Mouse (Mus musculus): ENCODE data around the gene Olfr266. TPM values are rescaled to one million over a fixed set of nuclear protein-coding genes. Genes with fewer than 3 reads are reported as not detected.

The Olfr266 gene
- polyA plus RNA-seq (2015; fragmentation: Nextera tagmentation; extraction: Ambion mirVana), result not detected in 2 replicates

DNA sequence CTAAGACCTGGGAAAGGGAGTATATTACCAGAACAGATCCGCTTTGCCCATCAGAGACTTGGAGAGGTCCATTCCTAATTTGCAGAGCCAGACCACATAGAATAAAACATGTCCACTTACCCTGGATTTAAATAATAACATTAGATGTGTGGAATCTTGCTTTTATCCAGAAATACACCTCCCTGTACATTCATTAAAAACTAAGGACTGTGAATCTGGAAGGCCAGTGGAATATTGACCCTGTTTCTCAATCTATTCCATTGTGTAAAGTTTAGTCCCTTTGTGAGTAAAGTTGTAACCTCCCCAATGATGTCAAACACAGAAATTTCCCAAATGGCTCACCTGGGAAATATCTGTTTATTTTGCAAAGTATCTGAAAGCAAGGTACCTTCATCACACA is at the start of gene Olfr266:
Gene Olfr266, minus strand, starts transcription at position 101 of the 400 bp plus-strand sequence.
- WGBS, result 80% methylated on average over 1 of the region's 1 CpGs
- Histone ChIP-seq H3K4me3 (no peak within 1 kb of the TSS), H3K4me1 (no peaks in the 10 kb centered on the region), H3K36me3 (no peaks in the 10 kb centered on the region), H3K4me2 (no peak within 1 kb of the TSS), H3K9ac (no peak within 1 kb of the TSS), H3K27ac (no peak within 1 kb of the TSS), H3K27me3 (no peaks in the 10 kb centered on the region), H3K9me3 (no peaks in the 10 kb centered on the region)
- no peak for ATAC-seq (ENCODE audit: borderline replicate concordance, extremely low read depth, low FRiP score, low TSS enrichment)

DNA sequence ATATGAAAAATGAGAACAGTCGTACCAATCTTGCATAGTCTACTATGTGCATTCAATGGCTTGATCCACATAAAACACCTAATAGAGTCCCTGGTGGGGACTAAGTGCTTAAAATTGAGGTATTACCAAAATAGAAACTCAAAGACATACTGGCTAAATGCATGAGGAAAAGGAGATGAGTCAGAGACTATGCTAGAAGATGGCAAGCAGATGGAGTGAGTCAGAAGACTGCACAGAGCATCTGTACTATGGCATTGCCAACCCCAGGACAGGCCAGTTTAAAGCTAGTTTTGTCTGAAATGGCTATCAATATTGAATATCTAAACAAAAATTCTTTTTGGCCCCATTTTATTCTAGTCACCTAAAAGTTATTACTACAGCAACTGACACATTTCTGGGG is 49.5 kb upstream of the Olfr266 start:
- no peaks in the 10 kb centered on the region for H3K36me3 ChIP-seq
- H3K9ac ChIP-seq, result no peak overlapping the region
- no peak overlapping the region for H3K4me2 ChIP-seq
- no peak for ATAC-seq (ENCODE audit: borderline replicate concordance, extremely low read depth, low FRiP score, low TSS enrichment)
- H3K27me3 ChIP-seq, result no peaks in the 10 kb centered on the region
- 90% methylated on average over 1 of the region's 1 CpGs for WGBS
- no peak overlapping the region for H3K27ac ChIP-seq
- no peaks in the 10 kb centered on the region for H3K9me3 ChIP-seq
- H3K4me3 ChIP-seq, result no peak overlapping the region
- no peaks in the 10 kb centered on the region for H3K4me1 ChIP-seq

DNA sequence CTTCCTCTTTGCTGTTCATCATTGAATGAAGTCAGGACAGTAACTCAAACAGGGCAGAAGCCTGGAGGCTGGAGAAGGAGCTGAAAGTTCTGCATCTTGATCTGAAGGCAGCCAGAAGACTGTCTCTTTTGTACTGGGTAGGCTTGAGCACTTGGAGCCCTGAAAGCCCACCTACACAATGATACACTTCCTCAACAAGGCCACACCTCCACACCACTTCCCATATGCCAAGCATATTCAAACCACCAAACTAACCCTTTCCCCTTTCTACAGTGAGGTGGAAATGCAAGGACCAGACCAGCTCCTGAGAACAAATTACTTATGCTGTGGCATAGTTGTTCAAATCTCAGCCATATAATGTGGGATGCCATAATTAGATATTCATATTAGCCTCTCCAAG is 46.8 kb upstream of the Olfr266 start:
- no peak overlapping the region for H3K4me3 ChIP-seq
- H3K4me1 ChIP-seq, result no peaks in the 10 kb centered on the region
- no peaks in the 10 kb centered on the region for H3K9me3 ChIP-seq
- no peaks in the 10 kb centered on the region for H3K27me3 ChIP-seq
- no peak overlapping the region for H3K4me2 ChIP-seq
- no peak for ATAC-seq (ENCODE audit: borderline replicate concordance, extremely low read depth, low FRiP score, low TSS enrichment)
- H3K9ac ChIP-seq, result no peak overlapping the region
- no peak overlapping the region for H3K27ac ChIP-seq
- H3K36me3 ChIP-seq, result no peaks in the 10 kb centered on the region

DNA sequence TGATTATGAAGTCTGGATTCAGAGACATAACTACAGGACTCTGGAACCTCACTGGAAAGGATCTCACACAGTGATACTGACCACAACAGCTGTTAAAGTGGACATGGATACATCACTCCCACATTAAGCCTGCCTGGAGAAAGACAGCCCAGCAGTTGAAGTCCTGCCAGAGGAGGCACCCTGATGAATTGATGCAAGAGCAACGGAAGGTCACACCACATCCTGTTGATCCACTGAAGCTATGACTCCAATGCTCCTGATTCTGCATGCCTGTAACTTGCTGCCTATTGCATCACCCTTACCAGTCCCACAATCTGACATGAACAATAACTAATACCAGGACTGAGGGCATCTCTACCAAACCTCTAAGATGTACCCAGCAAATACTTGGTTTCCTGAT is 6.0 kb upstream of the Olfr266 start:
- Histone ChIP-seq H3K36me3 (no peaks in the 10 kb centered on the region), H3K4me3 (no peak overlapping the region), H3K27me3 (no peaks in the 10 kb centered on the region), H3K27ac (no peak overlapping the region), H3K9ac (no peak overlapping the region), H3K9me3 (no peaks in the 10 kb centered on the region), H3K4me2 (no peak overlapping the region), H3K4me1 (no peaks in the 10 kb centered on the region)
- no peak for ATAC-seq (ENCODE audit: borderline replicate concordance, extremely low read depth, low FRiP score, low TSS enrichment)
- 45% methylated on average over 1 of the region's 1 CpGs for WGBS

DNA sequence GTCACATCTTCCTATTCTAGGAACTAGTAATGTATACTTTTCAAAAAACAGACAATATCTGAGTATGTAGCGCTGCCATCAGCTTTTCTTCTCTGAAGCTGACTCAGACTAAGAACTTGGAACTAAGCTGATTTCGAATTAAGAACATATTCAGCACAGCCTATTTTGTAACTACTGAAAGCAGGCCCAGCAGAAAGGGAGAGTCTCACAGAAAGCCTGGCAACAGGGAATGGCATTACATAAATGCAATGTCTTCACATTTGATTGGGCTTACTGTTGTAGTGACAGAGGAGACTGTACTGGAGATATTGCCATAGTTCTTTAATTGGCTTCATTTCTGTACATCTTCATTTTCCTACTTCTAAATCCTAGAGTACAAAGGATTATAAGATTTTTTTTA is 8.4 kb downstream of the Olfr266 start:
- H3K4me2 ChIP-seq, result no peak overlapping the region
- no peak for ATAC-seq (ENCODE audit: borderline replicate concordance, extremely low read depth, low FRiP score, low TSS enrichment)
- H3K27ac ChIP-seq, result no peak overlapping the region
- 70% methylated on average over 2 of the region's 2 CpGs for WGBS
- no peaks in the 10 kb centered on the region for H3K9me3 ChIP-seq
- H3K36me3 ChIP-seq, result no peaks in the 10 kb centered on the region
- H3K4me3 ChIP-seq, result no peak overlapping the region
- no peak overlapping the region for H3K9ac ChIP-seq
- no peaks in the 10 kb centered on the region for H3K27me3 ChIP-seq
- H3K4me1 ChIP-seq, result no peaks in the 10 kb centered on the region

DNA sequence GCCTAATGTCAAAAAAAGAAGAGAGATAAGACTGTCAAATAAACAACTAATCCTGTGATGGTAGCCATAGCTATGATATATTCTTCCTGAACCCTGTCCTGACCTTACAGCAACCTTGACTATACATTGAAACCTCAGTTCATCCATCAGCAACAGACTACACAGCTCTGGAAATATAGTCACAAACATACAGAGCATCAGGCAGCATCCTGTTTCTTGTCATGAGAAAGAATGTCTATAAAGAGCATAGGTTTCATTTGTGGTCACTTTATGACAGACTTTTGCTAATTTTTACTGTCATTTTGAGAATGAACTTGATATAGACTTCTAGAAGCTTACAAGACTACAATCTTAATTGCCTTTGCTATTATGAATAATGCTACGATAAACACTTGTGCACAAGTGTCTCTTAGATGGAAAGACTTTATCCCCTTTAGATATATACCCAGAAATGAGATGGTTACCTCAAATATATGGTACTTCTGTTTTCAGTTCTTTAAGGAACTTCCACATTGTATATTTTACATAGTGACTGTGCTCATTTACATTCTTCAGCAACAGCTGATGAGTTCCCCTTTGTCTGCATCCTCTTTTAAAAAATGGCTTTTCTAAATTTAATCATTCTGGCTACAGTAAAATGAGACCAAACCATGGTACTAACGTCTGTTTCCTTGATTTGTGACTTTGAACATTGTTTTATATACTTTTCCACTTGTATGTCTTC is 17.0 kb downstream of the Olfr266 start:
- no peak overlapping the region for H3K4me3 ChIP-seq
- ATAC-seq (ENCODE audit: borderline replicate concordance, extremely low read depth, low FRiP score, low TSS enrichment), result no peak
- no peaks in the 10 kb centered on the region for H3K9me3 ChIP-seq
- no peak overlapping the region for H3K27ac ChIP-seq
- no peak overlapping the region for H3K9ac ChIP-seq
- no peaks in the 10 kb centered on the region for H3K4me1 ChIP-seq
- no peaks in the 10 kb centered on the region for H3K36me3 ChIP-seq
- H3K4me2 ChIP-seq, result no peak overlapping the region
- 45% methylated on average over 2 of the region's 2 CpGs for WGBS
- H3K27me3 ChIP-seq, result no peaks in the 10 kb centered on the region

DNA sequence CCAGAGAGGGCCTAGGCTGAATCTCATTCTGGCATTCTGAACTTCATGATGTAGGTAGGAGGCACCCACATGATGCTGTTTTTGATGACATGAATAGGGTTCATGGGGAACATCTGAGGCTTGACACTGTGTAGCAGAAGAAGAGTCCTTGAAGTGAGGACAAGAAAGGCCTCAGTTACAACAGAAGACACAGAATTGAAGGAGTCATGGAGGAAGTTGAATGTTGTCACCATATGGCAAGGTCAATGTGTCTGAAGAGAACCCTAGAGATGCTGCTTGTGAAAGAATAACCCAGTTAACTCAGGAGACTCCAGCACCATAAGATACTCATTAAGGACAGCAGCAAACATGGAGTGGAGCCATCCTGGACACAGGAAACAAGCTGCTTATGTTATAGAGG is 28.0 kb downstream of the Olfr266 start:
- Histone ChIP-seq H3K9ac (no peak overlapping the region), H3K36me3 (no peaks in the 10 kb centered on the region), H3K4me3 (no peak overlapping the region), H3K9me3 (no peaks in the 10 kb centered on the region), H3K27ac (no peak overlapping the region), H3K4me1 (no peaks in the 10 kb centered on the region), H3K4me2 (no peak overlapping the region), H3K27me3 (no peaks in the 10 kb centered on the region)
- no peak for ATAC-seq (ENCODE audit: borderline replicate concordance, extremely low read depth, low FRiP score, low TSS enrichment)

DNA sequence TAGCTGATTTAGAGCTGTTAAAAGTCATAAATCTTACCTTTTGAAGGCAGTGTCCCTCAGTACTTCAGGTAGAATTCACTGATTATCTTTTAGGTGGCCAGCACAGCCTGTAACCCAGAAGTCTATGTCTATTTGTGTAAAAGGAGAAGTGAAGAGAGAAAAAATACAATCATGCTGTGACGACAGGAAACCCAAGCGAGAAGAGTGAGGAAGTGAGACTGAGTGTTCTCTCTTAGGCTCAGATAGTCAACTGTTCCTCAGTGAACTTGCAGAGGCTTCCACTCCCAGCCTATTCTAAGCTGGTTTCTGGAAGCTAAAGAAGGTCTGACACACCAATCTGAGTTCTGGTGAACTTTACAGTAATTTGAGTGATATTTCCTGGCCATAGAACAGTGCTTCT is 36.2 kb downstream of the Olfr266 start, which contains the start of gene Cd53:
Gene Cd53, minus strand, starts transcription at position 220 of the 400 bp plus-strand sequence.
- H3K27ac ChIP-seq, result no peak within 1 kb of the TSS
- no peaks in the 10 kb centered on the region for H3K9me3 ChIP-seq
- no peak within 1 kb of the TSS for H3K9ac ChIP-seq
- WGBS, result 56% methylated on average over 2 of the region's 2 CpGs
- no peak within 1 kb of the TSS for H3K4me2 ChIP-seq
- H3K4me3 ChIP-seq, result no peak within 1 kb of the TSS
- H3K36me3 ChIP-seq, result no peaks in the 10 kb centered on the region
- ATAC-seq (ENCODE audit: borderline replicate concordance, extremely low read depth, low FRiP score, low TSS enrichment), result no peak
- H3K4me1 ChIP-seq, result no peaks in the 10 kb centered on the region
- H3K27me3 ChIP-seq, result no peaks in the 10 kb centered on the region

DNA sequence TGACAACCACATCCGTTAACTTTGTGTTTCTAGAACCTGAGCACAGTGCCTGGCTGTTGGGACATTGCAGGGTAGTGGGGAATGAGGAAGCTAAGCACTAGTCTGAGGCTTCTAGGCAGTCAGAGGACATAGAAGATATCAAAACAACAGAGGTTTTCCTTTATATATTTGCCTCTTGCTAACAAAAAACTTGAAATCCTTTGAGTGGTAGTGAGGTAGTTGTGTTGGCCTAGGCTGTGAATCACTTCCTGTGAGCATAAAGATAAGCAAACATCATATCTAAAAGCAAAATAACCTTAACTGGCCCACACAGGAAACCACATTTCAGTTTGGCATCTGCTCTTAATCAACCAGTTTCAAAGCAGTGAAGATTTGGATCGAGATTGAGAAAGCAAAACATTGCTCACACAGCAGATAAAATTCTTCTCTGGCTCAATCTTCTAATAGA is 37.6 kb downstream of the Olfr266 start:
- no peak overlapping the region for H3K4me2 ChIP-seq
- no peak overlapping the region for H3K9ac ChIP-seq
- H3K4me3 ChIP-seq, result no peak overlapping the region
- 50% methylated on average over 2 of the region's 2 CpGs for WGBS
- no peaks in the 10 kb centered on the region for H3K4me1 ChIP-seq
- ATAC-seq (ENCODE audit: borderline replicate concordance, extremely low read depth, low FRiP score, low TSS enrichment), result no peak
- H3K9me3 ChIP-seq, result no peaks in the 10 kb centered on the region
- no peak overlapping the region for H3K27ac ChIP-seq
- H3K27me3 ChIP-seq, result no peaks in the 10 kb centered on the region
- no peaks in the 10 kb centered on the region for H3K36me3 ChIP-seq

DNA sequence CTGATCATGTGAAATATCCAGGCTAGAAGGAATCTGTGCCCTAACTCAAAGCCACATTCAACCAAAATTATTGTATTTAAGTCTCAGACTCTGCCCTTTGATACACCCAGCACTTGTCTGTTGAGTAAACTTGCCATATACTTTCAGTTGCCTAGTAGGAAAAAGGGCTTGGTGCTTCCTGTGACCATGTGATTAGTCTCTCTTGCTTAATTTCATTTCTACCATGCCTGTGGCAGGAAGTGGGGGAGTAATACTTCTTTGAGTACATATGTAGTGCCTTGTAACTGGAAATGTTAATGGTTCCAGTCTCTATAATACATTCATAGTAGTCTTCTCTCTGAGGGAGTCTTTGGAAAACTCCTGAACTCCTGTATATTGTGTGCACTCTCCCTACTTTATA is 38.1 kb downstream of the Olfr266 start:
- no peak overlapping the region for H3K4me3 ChIP-seq
- no peaks in the 10 kb centered on the region for H3K27me3 ChIP-seq
- H3K4me1 ChIP-seq, result no peaks in the 10 kb centered on the region
- ATAC-seq (ENCODE audit: borderline replicate concordance, extremely low read depth, low FRiP score, low TSS enrichment), result no peak
- no peak overlapping the region for H3K4me2 ChIP-seq
- H3K9ac ChIP-seq, result no peak overlapping the region
- H3K27ac ChIP-seq, result no peak overlapping the region
- no peaks in the 10 kb centered on the region for H3K9me3 ChIP-seq
- H3K36me3 ChIP-seq, result no peaks in the 10 kb centered on the region

DNA sequence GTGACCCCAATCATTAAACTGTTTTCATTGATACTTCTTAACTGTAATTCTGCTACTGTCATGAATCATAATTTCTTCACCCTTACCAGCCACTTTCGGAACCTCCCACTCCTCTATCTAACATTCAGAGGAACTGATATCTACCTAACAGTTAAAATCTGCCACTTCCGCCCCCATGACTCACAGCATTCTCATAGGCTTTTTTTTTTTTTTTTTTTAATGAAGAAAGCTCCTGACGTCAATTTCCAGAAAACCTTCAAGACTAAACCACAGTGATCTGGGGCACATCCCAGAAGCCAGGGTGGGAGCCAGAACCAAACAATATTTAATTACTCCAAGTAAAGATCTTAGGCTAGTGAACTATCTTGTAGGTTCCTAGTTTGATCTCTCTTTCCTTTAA is 41.0 kb downstream of the Olfr266 start:
- no peaks in the 10 kb centered on the region for H3K36me3 ChIP-seq
- H3K4me3 ChIP-seq, result no peak overlapping the region
- no peak overlapping the region for H3K9ac ChIP-seq
- H3K27ac ChIP-seq, result no peak overlapping the region
- no peak overlapping the region for H3K4me2 ChIP-seq
- WGBS, result 74% methylated on average over 3 of the region's 3 CpGs
- no peaks in the 10 kb centered on the region for H3K4me1 ChIP-seq
- H3K9me3 ChIP-seq, result no peaks in the 10 kb centered on the region
- H3K27me3 ChIP-seq, result no peaks in the 10 kb centered on the region
- ATAC-seq (ENCODE audit: borderline replicate concordance, extremely low read depth, low FRiP score, low TSS enrichment), result no peak

DNA sequence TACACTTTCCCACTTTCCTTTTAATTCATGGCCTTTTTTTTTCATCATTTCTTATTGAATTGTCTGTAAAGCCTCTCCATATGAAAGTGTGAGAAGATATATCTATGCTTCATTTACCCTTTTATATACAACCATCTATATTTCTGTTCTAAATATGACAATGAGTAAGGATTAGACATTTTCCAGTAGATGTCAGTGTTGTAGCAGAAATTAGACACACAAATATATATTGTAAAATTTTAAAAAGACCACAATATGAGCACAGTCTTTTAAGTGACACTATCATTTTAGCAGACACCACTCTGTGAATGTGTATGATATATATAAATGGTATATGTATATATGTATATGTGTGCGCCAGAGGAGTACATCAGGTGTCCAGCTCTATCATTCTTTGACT is 54.3 kb downstream of the Olfr266 start:
- 74% methylated on average over 1 of the region's 1 CpGs for WGBS
- H3K4me2 ChIP-seq, result no peak overlapping the region
- no peak for ATAC-seq (ENCODE audit: borderline replicate concordance, extremely low read depth, low FRiP score, low TSS enrichment)

More for the DNA sequence above, 54.3 kb downstream of the Olfr266 start:
- no peaks in the 10 kb centered on the region for H3K4me1 ChIP-seq
- H3K36me3 ChIP-seq, result no peaks in the 10 kb centered on the region
- no peak overlapping the region for H3K27ac ChIP-seq
- no peaks in the 10 kb centered on the region for H3K27me3 ChIP-seq
- no peak overlapping the region for H3K9ac ChIP-seq
- no peak overlapping the region for H3K4me3 ChIP-seq
- no peaks in the 10 kb centered on the region for H3K9me3 ChIP-seq
